Mouse (Mus musculus) left cerebral cortex, adult 9 months (tissue): ENCODE measurements at regions not wholly inside any gene's neighbourhood (a gene's known extent, or its start where the extent isn't known, plus 50 kb on each side); places are given as distances from the start of the nearest gene placed in this dataset.
A peak's percentile ranks its signal among the peaks of the same experiment; 100 is the strongest.

Experiments used
- DNase-seq, 2 experiments: peaks; one replicate each; pipeline ENCODE4 v3.0.0; 2022; ENCODE audit warnings: low spot score in 2 of 2

GRCm38 (mm10) chr4:137216908-137217497 lies 60.3 kb upstream of the Wnt4 start:
- DNase-seq = no peak

DNA sequence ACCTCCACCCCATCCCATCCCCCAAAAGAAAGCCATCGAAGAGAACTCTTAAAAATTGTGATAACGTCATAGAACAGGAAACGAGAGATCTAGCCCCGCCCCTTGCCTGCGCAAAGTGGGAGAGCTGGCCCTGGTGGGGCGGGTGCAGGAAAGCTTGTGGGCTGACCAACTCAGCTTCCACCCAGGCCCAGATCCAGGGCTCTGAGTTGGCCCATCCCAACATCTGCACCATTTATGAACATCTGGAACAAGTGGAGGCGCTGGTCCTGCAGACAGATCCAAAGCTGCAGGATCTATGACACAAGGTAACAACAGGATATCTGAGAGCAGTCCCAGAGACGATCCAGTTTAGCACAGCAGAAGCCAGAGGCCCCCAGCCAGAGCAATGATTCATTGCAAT lies 62.7 kb upstream of the Wnt4 start:
- DNase-seq = no peak

DNA sequence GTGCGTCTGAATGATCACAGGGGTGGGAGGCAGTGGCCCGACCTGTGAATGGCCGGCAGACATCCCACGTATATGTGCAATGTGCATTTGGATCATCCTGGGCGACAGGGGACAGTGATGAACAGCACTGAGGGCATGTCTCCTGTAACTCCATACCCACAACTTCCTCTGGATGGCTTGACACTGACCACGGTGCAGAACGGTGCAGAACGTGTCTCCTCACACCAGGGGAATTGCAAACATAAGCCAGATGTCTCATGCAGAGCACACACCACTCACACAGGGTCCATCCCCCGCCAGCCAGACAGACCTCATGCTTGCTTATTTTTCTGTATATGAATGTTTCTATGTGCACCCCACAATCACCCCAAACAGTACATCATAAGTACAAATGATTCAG lies 64.4 kb upstream of the Wnt4 start:
- DNase-seq = no peak

GRCm38 (mm10) chr4:137212106-137212505 lies 65.2 kb upstream of the Wnt4 start:
- no peak for DNase-seq

- DNase-seq = no peak
Measured at GRCm38 (mm10) chr4:137211288-137211687, 66.0 kb upstream of the Wnt4 start.

DNA sequence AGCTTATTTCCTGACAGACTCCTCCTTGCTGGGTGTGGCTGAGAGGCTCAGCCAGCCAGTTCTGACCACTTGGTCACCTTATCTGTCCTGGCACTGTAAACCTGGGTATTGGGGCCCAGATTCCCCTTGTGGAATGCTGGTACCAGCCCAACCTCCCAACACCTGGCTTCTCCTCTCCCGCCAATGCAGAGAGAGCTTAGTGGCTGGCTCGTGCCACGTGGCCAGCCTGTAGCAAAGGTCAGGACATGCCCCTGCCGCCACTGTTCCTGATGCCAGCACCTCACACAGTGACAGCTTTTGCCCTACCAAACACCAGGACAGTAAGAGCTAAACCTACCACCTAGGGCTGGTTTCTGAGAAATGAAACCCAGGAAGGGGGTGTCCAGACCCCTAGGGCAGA lies 66.8 kb upstream of the Wnt4 start:
- DNase-seq = no peak

GRCm38 (mm10) chr4:137200968-137201367 lies 76.3 kb upstream of the Wnt4 start:
- no peak for DNase-seq

GRCm38 (mm10) chr4:137200426-137200825 lies 76.9 kb upstream of the Wnt4 start:
- DNase-seq = peak in 1 of 2 experiments; percentile 11

DNA sequence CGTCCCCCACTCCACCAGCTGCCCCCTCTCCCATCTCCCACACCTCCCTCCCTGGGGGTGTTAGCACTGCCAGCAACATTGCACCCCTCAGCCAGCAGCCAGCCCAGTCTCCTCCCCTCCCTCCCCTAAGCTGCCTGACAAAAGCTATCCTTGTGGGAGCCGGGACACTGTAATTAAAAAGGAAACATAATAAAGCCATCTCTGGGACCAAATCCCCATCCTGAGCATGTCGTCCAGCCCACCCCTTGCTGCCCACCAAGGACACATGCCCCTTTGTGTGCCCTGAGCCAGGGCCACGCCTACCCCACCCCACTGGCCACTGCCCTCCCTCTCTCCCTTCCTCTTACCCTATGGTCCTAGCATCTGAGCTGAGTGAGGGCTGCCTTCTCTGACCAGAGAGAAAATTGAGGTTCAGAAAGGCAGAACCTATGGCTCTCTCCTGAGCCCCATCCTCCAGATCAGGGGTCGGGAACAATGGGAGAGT lies 80.8 kb upstream of the Wnt4 start:
- DNase-seq = no peak

GRCm38 (mm10) chr4:137194106-137194505 lies 83.2 kb upstream of the Wnt4 start:
- no peak for DNase-seq

GRCm38 (mm10) chr4:137190625-137191024 lies 86.7 kb upstream of the Wnt4 start:
- no peak for DNase-seq

GRCm38 (mm10) chr4:137189801-137190200 lies 87.5 kb upstream of the Wnt4 start:
- DNase-seq = no peak

GRCm38 (mm10) chr4:137189058-137189457 lies 88.2 kb upstream of the Wnt4 start:
- no peak for DNase-seq

DNA sequence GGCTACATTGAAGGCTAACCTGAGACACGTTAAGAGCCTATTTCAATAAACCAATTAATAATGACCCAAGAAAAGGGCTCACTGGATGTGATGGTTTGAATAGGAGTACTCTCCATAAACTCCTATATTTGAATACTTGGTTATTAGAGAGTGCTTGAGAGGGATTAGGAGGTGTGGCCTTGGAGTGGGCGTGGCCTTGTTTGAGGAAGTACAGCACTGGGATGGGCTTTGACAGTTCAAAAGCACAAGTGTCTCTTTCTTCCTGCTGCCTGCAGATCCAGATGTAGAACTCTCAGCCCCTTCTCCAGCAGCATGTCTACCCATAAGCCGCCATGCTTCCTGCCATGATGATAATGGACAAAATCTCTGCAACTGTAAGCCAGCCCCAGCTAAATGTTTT lies 89.7 kb upstream of the Wnt4 start:
- DNase-seq = no peak

DNA sequence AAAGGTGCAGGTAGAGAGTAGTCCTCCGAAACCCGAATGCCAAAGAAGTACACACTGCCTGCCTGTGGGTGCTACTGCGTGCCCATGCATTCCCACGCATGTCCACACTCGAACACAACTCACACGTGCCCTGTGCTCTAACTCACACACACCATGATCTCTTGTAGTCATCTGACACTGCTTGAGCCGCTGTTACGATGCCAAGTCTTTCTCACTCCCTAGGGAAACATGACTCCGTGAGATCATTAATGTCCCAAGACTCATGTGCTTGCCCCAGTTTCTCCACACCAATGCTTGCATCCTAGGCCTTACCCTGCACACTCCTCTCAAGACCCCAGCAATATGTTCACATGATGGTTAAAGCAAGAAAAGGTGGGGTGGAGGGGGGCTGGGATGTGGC lies 90.2 kb upstream of the Wnt4 start:
- no peak for DNase-seq

DNA sequence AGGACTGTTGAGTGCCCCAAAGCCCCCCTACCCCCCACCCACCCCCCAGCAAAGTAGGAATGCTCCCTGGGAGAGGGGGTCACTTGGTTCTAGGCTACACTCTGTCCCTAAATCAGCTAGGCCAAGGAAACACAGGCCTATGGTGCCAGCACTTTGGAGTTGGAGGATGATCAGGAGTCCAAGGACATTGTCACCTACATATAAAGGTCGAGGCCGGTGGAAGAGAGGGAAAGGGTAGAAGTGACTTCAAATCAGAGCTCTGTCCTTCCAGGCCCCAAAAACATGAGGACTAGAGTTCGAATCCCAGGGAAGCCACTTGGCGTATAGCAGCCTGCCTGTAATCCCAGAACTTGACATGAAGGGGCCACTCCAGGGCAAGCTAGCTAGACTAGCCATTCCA lies 92.3 kb upstream of the Wnt4 start:
- no peak for DNase-seq

DNA sequence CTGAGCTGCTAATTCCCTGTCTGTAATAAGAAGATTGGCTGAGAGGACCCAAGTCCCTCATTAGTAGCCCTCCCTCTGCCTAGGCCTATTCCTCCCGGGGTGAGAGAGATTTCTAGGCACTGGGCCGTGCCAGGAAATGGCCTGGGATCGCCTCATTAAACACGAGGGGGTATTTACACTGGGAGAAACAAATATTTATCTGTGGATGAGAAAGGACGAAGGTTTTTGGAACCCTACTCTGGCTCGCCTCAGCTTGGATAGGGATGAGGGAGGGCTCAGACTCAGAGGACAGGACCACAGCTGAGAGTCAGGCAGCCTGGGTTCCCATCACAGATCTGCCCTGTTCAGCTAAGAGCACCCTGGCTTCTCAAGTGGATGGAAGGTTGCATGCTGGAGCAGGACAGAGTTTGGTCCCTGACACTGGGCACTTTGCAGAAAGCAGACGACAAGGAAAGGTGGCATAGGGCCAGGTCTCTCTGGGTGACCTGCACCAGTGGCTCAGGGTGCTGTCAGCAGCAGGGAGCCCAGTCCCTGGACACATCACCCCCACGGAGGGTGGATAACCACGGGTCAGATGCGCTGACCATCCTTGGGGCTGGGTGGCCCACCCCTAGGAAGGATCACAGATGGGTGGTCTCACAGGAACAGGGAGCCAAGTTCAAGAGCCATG lies 94.0 kb upstream of the Wnt4 start:
- no peak for DNase-seq

- DNase-seq = no peak
Measured at GRCm38 (mm10) chr4:137182547-137182946, 94.7 kb upstream of the Wnt4 start.

GRCm38 (mm10) chr4:137181252-137181651 lies 96.0 kb upstream of the Wnt4 start:
- no peak for DNase-seq

GRCm38 (mm10) chr4:137180083-137180482 lies 97.2 kb upstream of the Wnt4 start:
- no peak for DNase-seq

DNA sequence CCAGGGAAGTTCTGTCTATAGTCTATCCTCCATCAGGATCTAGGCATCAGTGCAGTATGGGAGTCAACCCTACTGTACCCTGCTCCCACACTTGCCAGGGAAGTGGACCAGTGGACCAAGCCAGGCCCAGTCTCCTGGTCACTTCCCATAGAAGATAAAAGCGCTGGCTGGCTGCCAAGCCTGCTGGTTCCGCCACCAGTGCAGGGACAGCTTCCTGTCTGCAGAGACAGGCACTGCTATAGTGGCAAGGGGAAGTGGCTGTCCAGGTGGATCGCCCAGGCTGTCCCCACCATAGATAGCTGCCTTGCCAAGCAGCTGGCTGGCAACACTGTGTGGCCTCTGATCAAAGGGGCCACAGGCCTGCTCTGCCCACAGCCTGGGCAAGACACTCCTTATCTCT lies 98.5 kb upstream of the Wnt4 start:
- DNase-seq = peak in 1 of 2 experiments; percentile 11

DNA sequence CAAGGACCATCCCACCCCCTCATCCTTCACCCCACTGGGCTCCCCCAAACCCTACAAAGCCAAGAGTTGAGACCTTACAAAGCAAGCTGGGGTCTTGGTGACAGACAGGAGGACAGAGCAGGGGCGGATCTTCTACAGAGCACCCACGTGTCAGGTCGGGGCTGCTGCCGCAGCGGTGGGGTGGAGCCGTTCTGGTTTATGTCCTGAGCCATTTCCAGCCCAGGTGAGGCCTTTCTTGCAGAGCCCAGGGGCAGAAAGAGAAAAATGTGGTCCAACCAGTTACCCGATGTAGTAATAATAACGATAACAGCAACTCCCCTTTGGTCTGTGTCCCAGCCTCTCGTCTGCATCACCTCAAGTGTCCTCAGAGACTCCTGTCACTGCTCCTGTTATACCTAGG lies 112.4 kb upstream of the Wnt4 start:
- no peak for DNase-seq

DNA sequence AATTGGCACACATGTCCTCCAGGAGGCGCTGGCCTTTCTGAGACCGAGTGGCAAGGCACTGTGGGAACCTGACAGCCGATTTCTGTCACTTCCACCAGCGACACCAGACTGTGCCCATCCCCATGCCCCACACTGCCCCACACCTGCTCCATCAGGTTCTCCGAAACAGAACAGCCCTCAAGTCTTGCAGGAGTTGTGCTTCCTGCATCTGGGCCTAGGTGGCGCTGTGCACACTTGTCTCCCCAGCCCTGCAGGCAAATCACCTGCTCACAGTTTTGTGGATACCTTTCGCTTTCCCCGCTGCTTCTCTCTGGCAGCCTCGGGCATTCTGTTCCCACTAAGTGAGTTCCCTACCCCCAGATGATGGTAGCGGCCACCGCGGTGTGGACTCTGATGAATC lies 112.9 kb upstream of the Wnt4 start:
- peak in 1 of 2 experiments; percentile 89 for DNase-seq

- DNase-seq = no peak
Measured at GRCm38 (mm10) chr4:137163962-137164361, 113.3 kb upstream of the Wnt4 start.
